Mouse (Mus musculus): ENCODE data around the gene Ankar. TPM values are rescaled to one million over a fixed set of nuclear protein-coding genes. Genes with fewer than 3 reads are reported as not detected.

The Ankar gene
- polyA plus RNA-seq, 1 experiment from 2014 or later = not detected

DNA sequence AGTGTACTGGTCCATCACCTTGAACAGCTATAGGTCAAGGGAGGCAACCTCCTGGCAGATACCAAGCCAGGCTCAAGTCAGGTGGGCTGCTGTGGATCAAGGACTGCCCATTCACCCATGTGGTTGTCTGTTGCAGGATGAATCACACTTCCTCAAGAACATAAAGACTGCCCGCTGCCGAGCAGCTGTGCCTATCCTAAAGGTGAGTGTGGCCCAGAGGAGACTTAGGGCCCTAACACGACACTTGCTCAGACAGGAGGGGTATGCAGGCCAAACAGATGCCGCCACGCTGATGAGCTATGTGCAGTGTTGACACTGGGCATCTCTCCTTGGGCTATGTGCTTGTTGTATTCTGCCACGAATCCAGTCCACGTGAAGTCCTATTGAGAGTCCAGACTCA is 99.1 kb downstream of the Ankar start:
- ATAC-seq (ENCODE audit: low FRiP score) (no peak), DNase-seq (ENCODE audit: low spot score) (no peak)
- no peak overlapping the region for H3K27ac ChIP-seq
- no peak overlapping the region for H3K4me3 ChIP-seq (replicated peaks; ENCODE audit: low read length)
- no peaks in the 10 kb centered on the region for H3K27me3 ChIP-seq (ENCODE audit: control insufficient read depth, insufficient read depth, low read length)
- 81% methylated on average over 7 of the region's 7 CpGs for WGBS
- peaks cover 77% of the 10 kb centered on the region for H3K36me3 ChIP-seq (replicated peaks; ENCODE audit: control insufficient read depth, insufficient read depth)
- H3K9ac ChIP-seq = no peak overlapping the region
- no peak overlapping the region for H3K4me2 ChIP-seq (replicated peaks)
- no peaks in the 10 kb centered on the region for H3K9me3 ChIP-seq (ENCODE audit: control insufficient read depth, low read length)
- peaks cover 4% of the 10 kb centered on the region; the same call in 1 of the 2 replicates for H3K4me1 ChIP-seq (replicated peaks; ENCODE audit: control insufficient read depth, insufficient read depth, low read length)

DNA sequence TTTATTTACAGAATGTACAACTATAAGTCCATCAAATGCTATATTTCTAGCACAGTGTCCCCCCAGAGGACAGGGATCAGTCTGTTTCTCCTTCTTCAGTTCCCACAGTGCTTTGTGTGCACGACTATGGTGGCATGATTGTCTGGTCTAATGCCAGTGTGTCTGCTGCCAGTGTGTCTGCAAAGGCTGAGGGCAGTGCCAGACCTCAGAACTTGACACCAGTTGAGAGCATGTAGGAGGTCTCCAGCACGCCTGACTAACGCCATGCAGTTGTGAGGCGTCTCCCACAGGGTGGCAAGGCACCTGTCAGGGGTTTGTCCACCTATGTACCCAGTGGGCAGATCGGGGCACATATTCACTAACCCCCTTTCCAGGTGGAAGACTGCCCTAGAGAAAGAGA is 99.6 kb downstream of the Ankar start:
- H3K9ac ChIP-seq = no peak overlapping the region
- no peak overlapping the region for H3K27ac ChIP-seq
- no peak overlapping the region for H3K4me3 ChIP-seq (replicated peaks; ENCODE audit: low read length)
- no peak for ATAC-seq (ENCODE audit: low FRiP score)
- H3K36me3 ChIP-seq (replicated peaks; ENCODE audit: control insufficient read depth, insufficient read depth) = peaks cover 77% of the 10 kb centered on the region
- WGBS = 88% methylated on average over 5 of the region's 5 CpGs
- DNase-seq (ENCODE audit: low spot score) = no peak
- no peaks in the 10 kb centered on the region for H3K27me3 ChIP-seq (ENCODE audit: control insufficient read depth, insufficient read depth, low read length)
- H3K4me1 ChIP-seq (replicated peaks; ENCODE audit: control insufficient read depth, insufficient read depth, low read length) = peaks cover 4% of the 10 kb centered on the region; the same call in 1 of the 2 replicates
- no peaks in the 10 kb centered on the region for H3K9me3 ChIP-seq (ENCODE audit: control insufficient read depth, low read length)
- H3K4me2 ChIP-seq (replicated peaks) = no peak overlapping the region

DNA sequence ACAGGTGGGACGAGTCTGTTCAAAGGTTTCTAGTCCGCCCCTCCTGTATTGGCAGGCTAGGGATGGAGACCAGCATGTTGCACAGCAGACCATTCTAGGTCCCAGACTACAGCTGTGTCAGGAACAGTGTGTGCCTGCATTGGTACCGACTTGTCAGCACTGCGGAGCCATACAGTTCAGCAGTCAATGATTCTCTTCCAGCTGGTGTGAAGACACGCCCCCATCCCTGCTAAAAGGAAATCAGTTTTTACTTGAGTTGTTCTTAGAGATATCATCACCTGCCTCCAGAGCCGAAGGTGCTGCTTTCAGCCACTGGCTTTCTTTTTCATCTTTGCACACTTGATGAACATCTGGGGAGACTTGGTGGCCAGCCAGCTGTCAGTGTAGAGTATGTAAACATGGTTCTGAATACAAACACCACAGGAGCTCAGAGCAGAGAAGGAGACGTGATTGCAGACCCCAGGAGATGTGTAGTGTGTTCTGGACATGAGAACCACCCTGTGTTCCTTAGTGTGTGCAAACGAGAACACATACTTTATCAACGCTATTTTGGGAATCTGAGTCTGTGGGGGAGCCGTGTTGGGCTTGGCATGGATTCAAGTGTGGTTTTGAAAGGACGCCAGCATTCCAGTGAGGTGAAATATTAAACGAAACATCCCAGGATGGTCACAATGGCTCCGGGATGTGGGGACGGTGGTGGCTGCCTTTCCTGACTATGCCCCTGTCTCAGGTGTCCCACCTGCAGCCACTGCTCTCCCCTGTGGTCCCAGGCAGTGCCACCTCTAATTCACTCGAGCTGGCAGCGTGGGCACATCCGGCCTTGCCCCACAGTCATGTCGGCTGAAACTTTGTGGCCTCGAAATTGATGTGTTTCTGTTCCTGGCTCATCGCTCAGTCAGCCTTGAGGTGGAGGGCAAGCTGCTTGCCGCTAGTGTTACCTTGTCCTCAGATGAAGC is 101.0 kb downstream of the Ankar start:
- DNase-seq (ENCODE audit: low spot score) (no peak), ATAC-seq (ENCODE audit: low FRiP score) (no peak)
- Histone ChIP-seq H3K9ac (no peak overlapping the region), H3K4me3 (replicated peaks; ENCODE audit: low read length) (no peak overlapping the region), H3K4me1 (replicated peaks; ENCODE audit: control insufficient read depth, insufficient read depth, low read length) (peaks cover 4% of the 10 kb centered on the region; the same call in 1 of the 2 replicates), H3K4me2 (replicated peaks) (no peak overlapping the region), H3K27me3 (ENCODE audit: control insufficient read depth, insufficient read depth, low read length) (no peaks in the 10 kb centered on the region), H3K9me3 (ENCODE audit: control insufficient read depth, low read length) (no peaks in the 10 kb centered on the region), H3K36me3 (replicated peaks; ENCODE audit: control insufficient read depth, insufficient read depth) (peaks cover 91% of the 10 kb centered on the region), H3K27ac (no peak overlapping the region)
- WGBS = 75% methylated on average over 21 of the region's 21 CpGs

DNA sequence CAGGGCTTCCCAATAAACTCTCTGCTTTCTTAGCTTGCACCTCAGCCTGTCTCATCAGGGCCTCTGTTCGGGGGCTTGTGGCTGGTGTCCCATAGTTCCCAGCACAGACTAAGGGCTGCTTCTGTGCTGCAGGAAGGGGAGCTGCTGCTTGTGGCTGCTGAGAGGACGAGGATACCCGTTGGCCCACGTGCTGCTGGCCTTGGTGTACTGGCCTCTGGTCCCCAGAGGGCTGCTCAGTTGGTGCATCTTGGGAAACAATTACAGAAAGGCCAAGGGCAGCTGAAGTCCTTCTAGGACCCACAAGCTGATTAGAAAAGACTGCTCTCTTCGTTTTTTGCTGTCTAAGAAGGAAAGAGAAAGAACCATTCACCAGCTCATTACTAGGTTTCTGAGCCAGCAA is 104.1 kb downstream of the Ankar start:
- no peak overlapping the region for H3K27ac ChIP-seq
- ATAC-seq (ENCODE audit: low FRiP score) = no peak
- peaks cover 96% of the 10 kb centered on the region for H3K36me3 ChIP-seq (replicated peaks; ENCODE audit: control insufficient read depth, insufficient read depth)
- H3K9me3 ChIP-seq (ENCODE audit: control insufficient read depth, low read length) = no peaks in the 10 kb centered on the region
- peaks cover 4% of the 10 kb centered on the region; the same call in 1 of the 2 replicates for H3K4me1 ChIP-seq (replicated peaks; ENCODE audit: control insufficient read depth, insufficient read depth, low read length)
- 81% methylated on average over 5 of the region's 5 CpGs for WGBS
- H3K27me3 ChIP-seq (ENCODE audit: control insufficient read depth, insufficient read depth, low read length) = no peaks in the 10 kb centered on the region
- H3K9ac ChIP-seq = no peak overlapping the region
- no peak overlapping the region for H3K4me2 ChIP-seq (replicated peaks)
- H3K4me3 ChIP-seq (replicated peaks; ENCODE audit: low read length) = no peak overlapping the region
- DNase-seq (ENCODE audit: low spot score) = no peak

DNA sequence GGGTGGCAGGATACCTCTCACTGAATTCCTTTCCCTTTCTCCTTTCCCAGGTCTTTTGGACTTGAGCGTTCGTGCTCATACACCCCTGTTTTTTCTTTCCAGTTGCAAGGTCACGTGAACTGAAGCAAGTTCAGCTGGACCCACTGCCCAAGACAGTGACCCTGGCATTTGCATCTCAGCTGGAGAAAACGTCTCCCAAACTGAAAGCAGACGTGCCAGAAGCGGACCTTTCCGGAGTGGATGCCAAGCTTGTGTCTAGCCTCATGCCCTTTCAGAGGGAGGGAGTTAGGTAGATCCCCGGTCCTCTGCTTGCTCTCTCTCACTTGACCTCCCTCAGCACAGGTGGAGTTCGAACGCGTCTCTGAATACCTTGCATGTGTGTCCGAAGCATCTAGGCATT is 104.7 kb downstream of the Ankar start:
- Histone ChIP-seq H3K4me1 (replicated peaks; ENCODE audit: control insufficient read depth, insufficient read depth, low read length) (peaks cover 4% of the 10 kb centered on the region; the same call in 1 of the 2 replicates), H3K27ac (no peak overlapping the region), H3K36me3 (replicated peaks; ENCODE audit: control insufficient read depth, insufficient read depth) (peaks cover 96% of the 10 kb centered on the region), H3K27me3 (ENCODE audit: control insufficient read depth, insufficient read depth, low read length) (no peaks in the 10 kb centered on the region), H3K4me2 (replicated peaks) (no peak overlapping the region), H3K9me3 (ENCODE audit: control insufficient read depth, low read length) (no peaks in the 10 kb centered on the region), H3K9ac (no peak overlapping the region), H3K4me3 (replicated peaks; ENCODE audit: low read length) (no peak overlapping the region)
- DNase-seq (ENCODE audit: low spot score) (no peak), ATAC-seq (ENCODE audit: low FRiP score) (no peak)
- 94% methylated on average over 12 of the region's 12 CpGs for WGBS

DNA sequence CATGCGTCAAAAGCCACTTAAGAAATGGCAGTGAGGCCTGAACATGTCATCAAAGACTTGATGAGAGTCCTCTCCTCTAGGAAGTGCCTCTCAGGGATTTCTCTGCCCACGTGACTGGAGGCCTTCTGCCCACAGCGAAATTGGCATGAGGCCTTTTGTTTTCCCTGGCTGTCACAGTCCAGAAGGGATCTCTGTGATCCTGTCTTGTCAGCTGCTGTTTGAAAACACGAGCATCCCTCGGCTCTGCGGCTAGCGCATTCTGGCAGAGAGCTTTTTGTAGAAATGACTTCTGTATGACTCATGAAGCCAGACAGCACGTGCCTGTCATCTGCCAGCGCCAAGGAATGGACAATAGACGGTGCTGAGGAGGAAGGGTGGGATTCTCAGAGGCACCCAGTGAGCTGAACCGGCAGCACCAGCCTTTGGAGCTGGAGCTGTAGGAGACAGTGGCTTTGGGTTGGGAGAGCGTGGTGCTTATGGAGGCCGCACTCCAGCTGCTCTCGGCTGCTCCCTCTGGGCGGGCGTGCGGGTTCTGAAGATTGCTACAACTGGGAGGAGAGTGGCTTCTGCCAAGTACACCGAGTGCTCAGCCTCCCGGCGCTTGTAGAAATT is 106.9 kb downstream of the Ankar start:
- 69% methylated on average over 20 of the region's 20 CpGs for WGBS
- H3K9me3 ChIP-seq (ENCODE audit: control insufficient read depth, low read length) = no peaks in the 10 kb centered on the region
- H3K4me2 ChIP-seq (replicated peaks) = no peak overlapping the region
- DNase-seq (ENCODE audit: low spot score) (no peak), ATAC-seq (ENCODE audit: low FRiP score) (peak; percentile 47; the same call in 1 of the 2 replicates)
- no peak overlapping the region for H3K9ac ChIP-seq
- no peaks in the 10 kb centered on the region for H3K4me1 ChIP-seq (replicated peaks; ENCODE audit: control insufficient read depth, insufficient read depth, low read length)
- H3K27me3 ChIP-seq (ENCODE audit: control insufficient read depth, insufficient read depth, low read length) = no peaks in the 10 kb centered on the region
- H3K27ac ChIP-seq = peak overlapping the region; percentile 71
- H3K36me3 ChIP-seq (replicated peaks; ENCODE audit: control insufficient read depth, insufficient read depth) = peaks cover 97% of the 10 kb centered on the region
- no peak overlapping the region for H3K4me3 ChIP-seq (replicated peaks; ENCODE audit: low read length)

Other genes with a start within 250 kb of the Ankar start
- gene March4, start 163.6 kb downstream of the Ankar start, polyA plus RNA-seq (2014; fragmentation: Nextera tagmentation; extraction: Ambion mirVana) = 10.2 and 11.1 TPM in 2 replicates
- gene Smarcal1, start 117.3 kb downstream of the Ankar start, polyA plus RNA-seq (2014; fragmentation: Nextera tagmentation; extraction: Ambion mirVana) = 27.2 and 35.2 TPM in 2 replicates
- 1,010 and 1,289 TPM in 2 replicates for gene Rpl37a, start 10.7 kb upstream of the Ankar start, polyA plus RNA-seq (2014; fragmentation: Nextera tagmentation; extraction: Ambion mirVana)
- gene Igfbp2, start 123.9 kb upstream of the Ankar start, polyA plus RNA-seq (2014; fragmentation: Nextera tagmentation; extraction: Ambion mirVana) = 443 and 473 TPM in 2 replicates
- gene Igfbp5, start 174.3 kb upstream of the Ankar start, polyA plus RNA-seq (2014; fragmentation: Nextera tagmentation; extraction: Ambion mirVana) = 47.5 and 54.4 TPM in 2 replicates